Mouse (Mus musculus): ENCODE measurements at regions not wholly inside any gene's neighbourhood (a gene's known extent, or its start where the extent isn't known, plus 50 kb on each side); places are given as distances from the start of the nearest gene placed in this dataset.

- no peak overlapping the region for H3K4me3 ChIP-seq (ENCODE audit: low read depth, low read length)
- 89% methylated on average over 8 of the region's 8 CpGs for WGBS
- ATAC-seq (ENCODE audit: low FRiP score), result 0 out of 2 replicates have a peak, but pooled peaks have one; percentile 29
- H3K36me3 ChIP-seq (ENCODE audit: control insufficient read depth, insufficient read depth, low read length), result no peaks in the 10 kb centered on the region
- H3K4me1 ChIP-seq (replicated peaks; ENCODE audit: control insufficient read depth, insufficient read depth, low read length), result no peaks in the 10 kb centered on the region
- H3K4me2 ChIP-seq (replicated peaks; ENCODE audit: low read depth, low read length), result no peak overlapping the region
- no peak for DNase-seq (ENCODE audit: low spot score)
- no peak overlapping the region for H3K27ac ChIP-seq (ENCODE audit: low read depth, low read length)
- no peaks in the 10 kb centered on the region for H3K9me3 ChIP-seq (ENCODE audit: control insufficient read depth, low read length)
- no peaks in the 10 kb centered on the region for H3K27me3 ChIP-seq (ENCODE audit: control insufficient read depth, insufficient read depth, low read length)
- H3K9ac ChIP-seq (ENCODE audit: low read depth, low read length), result no peak overlapping the region
Measured at GRCm38 (mm10) chr14:114842327-114842726, 249.7 kb upstream of the Gpc5 start.

GRCm38 (mm10) chr14:114843105-114843743 lies 248.8 kb upstream of the Gpc5 start:
- ATAC-seq (ENCODE audit: low FRiP score), result peak; percentile 76

GRCm38 (mm10) chr14:114854324-114855054 lies 237.5 kb upstream of the Gpc5 start:
- DNase-seq (ENCODE audit: low spot score), result peak; percentile 63
- Histone ChIP-seq H3K27me3 (ENCODE audit: control insufficient read depth, insufficient read depth, low read length) (no peaks in the 10 kb centered on the region), H3K27ac (ENCODE audit: low read depth, low read length) (no peak overlapping the region), H3K4me1 (replicated peaks; ENCODE audit: control insufficient read depth, insufficient read depth, low read length) (0 out of 2 replicates have a peak, but pooled peaks cover 2% of the 10 kb centered on the region), H3K4me3 (ENCODE audit: low read depth, low read length) (no peak overlapping the region), H3K36me3 (ENCODE audit: control insufficient read depth, insufficient read depth, low read length) (no peaks in the 10 kb centered on the region), H3K9ac (ENCODE audit: low read depth, low read length) (no peak overlapping the region), H3K4me2 (replicated peaks; ENCODE audit: low read depth, low read length) (no peak overlapping the region), H3K9me3 (ENCODE audit: control insufficient read depth, low read length) (no peaks in the 10 kb centered on the region)
- ATAC-seq (ENCODE audit: low FRiP score), result peak; percentile 43; the same call in 1 of the 2 replicates
- WGBS, result 25% methylated on average over 9 of the region's 9 CpGs

More at GRCm38 (mm10) chr14:114843105-114843743, 248.8 kb upstream of the Gpc5 start:
- no peaks in the 10 kb centered on the region for H3K36me3 ChIP-seq (ENCODE audit: control insufficient read depth, insufficient read depth, low read length)
- WGBS, result 38% methylated on average over 5 of the region's 6 CpGs
- no peak overlapping the region for H3K4me2 ChIP-seq (replicated peaks; ENCODE audit: low read depth, low read length)
- no peaks in the 10 kb centered on the region for H3K9me3 ChIP-seq (ENCODE audit: control insufficient read depth, low read length)
- H3K4me1 ChIP-seq (replicated peaks; ENCODE audit: control insufficient read depth, insufficient read depth, low read length), result no peaks in the 10 kb centered on the region
- no peak overlapping the region for H3K9ac ChIP-seq (ENCODE audit: low read depth, low read length)
- no peak overlapping the region for H3K4me3 ChIP-seq (ENCODE audit: low read depth, low read length)
- H3K27ac ChIP-seq (ENCODE audit: low read depth, low read length), result no peak overlapping the region
- peak; percentile 28 for DNase-seq (ENCODE audit: low spot score)
- H3K27me3 ChIP-seq (ENCODE audit: control insufficient read depth, insufficient read depth, low read length), result no peaks in the 10 kb centered on the region

- no peak overlapping the region for H3K27ac ChIP-seq (ENCODE audit: low read depth, low read length)
- no peak overlapping the region for H3K4me3 ChIP-seq (ENCODE audit: low read depth, low read length)
- H3K9me3 ChIP-seq (ENCODE audit: control insufficient read depth, low read length), result no peaks in the 10 kb centered on the region
- H3K4me2 ChIP-seq (replicated peaks; ENCODE audit: low read depth, low read length), result no peak overlapping the region
- H3K9ac ChIP-seq (ENCODE audit: low read depth, low read length), result no peak overlapping the region
- H3K27me3 ChIP-seq (ENCODE audit: control insufficient read depth, insufficient read depth, low read length), result no peaks in the 10 kb centered on the region
- 0 out of 2 replicates have a peak, but pooled peaks cover 2% of the 10 kb centered on the region for H3K4me1 ChIP-seq (replicated peaks; ENCODE audit: control insufficient read depth, insufficient read depth, low read length)
- DNase-seq (ENCODE audit: low spot score) (peak; percentile 44), ATAC-seq (ENCODE audit: low FRiP score) (no peak; the same call in 1 of the 2 replicates)
- 23% methylated on average over 12 of the region's 12 CpGs for WGBS
- H3K36me3 ChIP-seq (ENCODE audit: control insufficient read depth, insufficient read depth, low read length), result no peaks in the 10 kb centered on the region
Measured at GRCm38 (mm10) chr14:114855055-114855740, 236.8 kb upstream of the Gpc5 start.

GRCm38 (mm10) chr14:114855746-114856145 lies 236.3 kb upstream of the Gpc5 start:
- DNase-seq (ENCODE audit: low spot score) (no peak), ATAC-seq (ENCODE audit: low FRiP score) (no peak)
- Histone ChIP-seq H3K27me3 (ENCODE audit: control insufficient read depth, insufficient read depth, low read length) (no peaks in the 10 kb centered on the region), H3K27ac (ENCODE audit: low read depth, low read length) (no peak overlapping the region), H3K36me3 (ENCODE audit: control insufficient read depth, insufficient read depth, low read length) (no peaks in the 10 kb centered on the region), H3K4me2 (replicated peaks; ENCODE audit: low read depth, low read length) (no peak overlapping the region), H3K4me1 (replicated peaks; ENCODE audit: control insufficient read depth, insufficient read depth, low read length) (0 out of 2 replicates have a peak, but pooled peaks cover 2% of the 10 kb centered on the region), H3K9me3 (ENCODE audit: control insufficient read depth, low read length) (no peaks in the 10 kb centered on the region), H3K4me3 (ENCODE audit: low read depth, low read length) (no peak overlapping the region), H3K9ac (ENCODE audit: low read depth, low read length) (no peak overlapping the region)
- WGBS, result 38% methylated on average over 3 of the region's 3 CpGs

GRCm38 (mm10) chr14:114856243-114857031 lies 235.6 kb upstream of the Gpc5 start:
- H3K9ac ChIP-seq (ENCODE audit: low read depth, low read length), result no peak overlapping the region
- 0 out of 2 replicates have a peak, but pooled peaks cover 2% of the 10 kb centered on the region for H3K4me1 ChIP-seq (replicated peaks; ENCODE audit: control insufficient read depth, insufficient read depth, low read length)
- no peaks in the 10 kb centered on the region for H3K27me3 ChIP-seq (ENCODE audit: control insufficient read depth, insufficient read depth, low read length)
- ATAC-seq (ENCODE audit: low FRiP score) (0 out of 2 replicates have a peak, but pooled peaks have one; percentile 29), DNase-seq (ENCODE audit: low spot score) (peak; percentile 47)
- no peak overlapping the region for H3K4me2 ChIP-seq (replicated peaks; ENCODE audit: low read depth, low read length)
- H3K27ac ChIP-seq (ENCODE audit: low read depth, low read length), result peak overlapping the region; percentile 44; the same call in 1 of the 2 replicates
- 21% methylated on average over 18 of the region's 18 CpGs for WGBS
- H3K4me3 ChIP-seq (ENCODE audit: low read depth, low read length), result no peak overlapping the region
- H3K9me3 ChIP-seq (ENCODE audit: control insufficient read depth, low read length), result no peaks in the 10 kb centered on the region
- no peaks in the 10 kb centered on the region for H3K36me3 ChIP-seq (ENCODE audit: control insufficient read depth, insufficient read depth, low read length)

- ATAC-seq (ENCODE audit: low FRiP score), result no peak
- H3K9ac ChIP-seq (ENCODE audit: low read depth, low read length), result no peak overlapping the region
- peak; percentile 48 for DNase-seq (ENCODE audit: low spot score)
- WGBS, result 4% methylated on average over 4 of the region's 4 CpGs
- no peaks in the 10 kb centered on the region for H3K36me3 ChIP-seq (ENCODE audit: control insufficient read depth, insufficient read depth, low read length)
- H3K4me3 ChIP-seq (ENCODE audit: low read depth, low read length), result no peak overlapping the region
- no peak overlapping the region for H3K4me2 ChIP-seq (replicated peaks; ENCODE audit: low read depth, low read length)
- no peaks in the 10 kb centered on the region for H3K9me3 ChIP-seq (ENCODE audit: control insufficient read depth, low read length)
- H3K4me1 ChIP-seq (replicated peaks; ENCODE audit: control insufficient read depth, insufficient read depth, low read length), result 0 out of 2 replicates have a peak, but pooled peaks cover 2% of the 10 kb centered on the region
- peak overlapping the region; percentile 44; the same call in 1 of the 2 replicates for H3K27ac ChIP-seq (ENCODE audit: low read depth, low read length)
- H3K27me3 ChIP-seq (ENCODE audit: control insufficient read depth, insufficient read depth, low read length), result no peaks in the 10 kb centered on the region
Measured at GRCm38 (mm10) chr14:114857171-114857570, 234.8 kb upstream of the Gpc5 start.

GRCm38 (mm10) chr14:114857689-114858088 lies 234.3 kb upstream of the Gpc5 start:
- H3K36me3 ChIP-seq (ENCODE audit: control insufficient read depth, insufficient read depth, low read length), result no peaks in the 10 kb centered on the region
- H3K4me3 ChIP-seq (ENCODE audit: low read depth, low read length), result no peak overlapping the region
- H3K9me3 ChIP-seq (ENCODE audit: control insufficient read depth, low read length), result no peaks in the 10 kb centered on the region
- DNase-seq (ENCODE audit: low spot score), result peak; percentile 32
- no peaks in the 10 kb centered on the region for H3K27me3 ChIP-seq (ENCODE audit: control insufficient read depth, insufficient read depth, low read length)
- 0 out of 2 replicates have a peak, but pooled peaks cover 2% of the 10 kb centered on the region for H3K4me1 ChIP-seq (replicated peaks; ENCODE audit: control insufficient read depth, insufficient read depth, low read length)
- no peak overlapping the region for H3K9ac ChIP-seq (ENCODE audit: low read depth, low read length)
- peak; percentile 62; the same call in 1 of the 2 replicates for ATAC-seq (ENCODE audit: low FRiP score)
- 3% methylated on average over 7 of the region's 7 CpGs for WGBS
- H3K4me2 ChIP-seq (replicated peaks; ENCODE audit: low read depth, low read length), result no peak overlapping the region
- no peak overlapping the region for H3K27ac ChIP-seq (ENCODE audit: low read depth, low read length)

Data from hindbrain, embryonic 11.5 days (tissue).